Mouse (Mus musculus) MEL-GATA-1-ER (cell line): ENCODE measurements at regions not wholly inside any gene's neighbourhood (a gene's known extent, or its start where the extent isn't known, plus 50 kb on each side); places are given as distances from the start of the nearest gene placed in this dataset.
A peak's percentile ranks its signal among the peaks of the same experiment; 100 is the strongest.
"Not testable (repeated sequence)": the region's sequence is repeated elsewhere in the genome, so short reads cannot be mapped to it uniquely, and the experiment has no call there.

Experiments
- DNase-seq: peaks from one replicate; pipeline ENCODE4 v3.0.0-alpha.2; 2012; ENCODE audit warnings: low read depth; ENCODE audit errors: extremely low read depth

GRCm38 (mm10) chr17:66206074-66206473, 82.8 kb downstream of the Ddx11 start:
- no peak for DNase-seq

GRCm38 (mm10) chr17:66207653-66208497, 84.6 kb downstream of the Ddx11 start:
- not testable (repeated sequence) for DNase-seq

- not testable (repeated sequence) for DNase-seq
Observed at GRCm38 (mm10) chr17:66208803-66209515, 85.6 kb downstream of the Ddx11 start.

GRCm38 (mm10) chr17:66211561-66211960, 88.2 kb downstream of the Ddx11 start:
- DNase-seq = no peak

DNA sequence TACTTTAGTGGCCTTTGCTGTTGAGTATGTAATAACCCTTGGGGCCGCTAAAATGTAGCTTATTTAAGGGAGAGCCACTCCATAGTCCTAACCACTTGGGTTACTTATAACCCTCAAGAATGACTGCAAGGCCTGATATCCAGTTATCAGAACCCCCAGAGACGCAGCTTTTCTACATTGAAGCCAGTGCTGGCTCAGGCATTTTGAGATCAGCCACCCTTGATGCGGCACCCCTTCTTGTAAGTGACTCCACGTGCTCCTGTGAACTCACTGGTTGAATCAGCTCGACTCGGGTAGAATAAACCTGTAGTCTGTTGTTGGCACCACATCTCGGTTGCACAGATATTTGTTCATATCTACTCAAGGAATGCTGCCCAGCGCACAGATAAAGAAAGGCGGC, 89.3 kb downstream of the Ddx11 start:
- DNase-seq = no peak

DNA sequence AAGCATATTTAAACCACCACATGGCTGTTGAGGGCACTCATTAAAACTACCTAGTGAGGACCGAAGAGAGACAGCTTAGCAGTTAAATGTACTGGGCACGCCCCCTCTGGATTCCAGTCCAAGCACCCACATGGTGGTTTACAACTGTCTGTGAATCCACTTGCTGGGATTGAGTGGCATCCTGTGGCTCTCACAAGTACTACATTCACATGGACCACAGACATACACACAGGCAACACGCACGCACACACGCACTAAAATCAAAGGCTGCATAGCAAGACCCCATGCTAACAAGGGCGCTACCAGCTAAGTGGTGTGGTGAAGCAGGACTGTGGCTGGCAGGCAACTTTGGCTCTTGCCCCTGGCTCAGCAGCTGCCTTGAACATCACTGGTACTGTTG, 95.0 kb downstream of the Ddx11 start:
- no peak for DNase-seq

GRCm38 (mm10) chr17:66219669-66220435, 96.5 kb downstream of the Ddx11 start:
- no peak for DNase-seq

DNA sequence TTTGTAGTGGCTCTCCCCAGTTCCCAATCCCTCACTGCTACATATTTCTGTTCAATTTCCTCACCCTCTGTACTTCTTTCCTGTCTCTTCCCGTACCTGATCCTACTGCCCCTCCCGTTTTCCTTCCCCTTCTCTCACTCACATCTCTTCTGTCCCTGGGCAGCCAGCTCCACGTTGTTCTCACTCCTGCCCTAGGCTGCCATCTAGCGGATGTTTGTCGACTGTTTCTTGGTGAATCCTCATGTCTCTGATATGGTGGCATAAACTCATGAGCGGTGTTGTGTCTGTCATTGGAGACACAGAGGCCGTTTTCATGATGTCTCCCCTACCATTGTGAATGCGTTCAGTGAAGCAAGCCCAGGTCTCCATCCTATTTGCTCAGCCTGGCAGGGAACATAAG, 97.9 kb downstream of the Ddx11 start:
- peak; percentile 65 for DNase-seq

DNA sequence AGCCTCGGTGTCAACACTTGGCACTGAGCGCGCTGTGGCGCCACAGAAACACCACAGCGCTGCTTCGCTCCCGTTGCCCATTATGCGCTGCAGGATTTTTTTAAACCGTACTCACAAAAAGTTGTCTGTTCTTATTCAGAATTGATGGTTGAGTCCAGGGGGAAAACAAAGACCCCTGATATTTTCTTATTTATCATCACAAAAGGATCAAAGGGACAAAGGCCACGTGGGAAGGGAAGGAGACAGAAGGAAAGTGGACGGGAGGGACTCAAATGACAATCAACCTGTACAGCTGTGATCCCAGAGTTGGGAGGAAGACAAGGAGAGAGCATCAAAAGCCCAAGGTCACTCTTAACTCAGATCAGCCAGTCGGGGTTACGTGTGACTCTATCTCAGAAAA, 100.4 kb downstream of the Ddx11 start:
- DNase-seq = no peak

GRCm38 (mm10) chr17:66224241-66224640, 100.9 kb downstream of the Ddx11 start:
- DNase-seq = no peak

GRCm38 (mm10) chr17:66232391-66232790, 109.1 kb downstream of the Ddx11 start:
- DNase-seq = no peak

DNA sequence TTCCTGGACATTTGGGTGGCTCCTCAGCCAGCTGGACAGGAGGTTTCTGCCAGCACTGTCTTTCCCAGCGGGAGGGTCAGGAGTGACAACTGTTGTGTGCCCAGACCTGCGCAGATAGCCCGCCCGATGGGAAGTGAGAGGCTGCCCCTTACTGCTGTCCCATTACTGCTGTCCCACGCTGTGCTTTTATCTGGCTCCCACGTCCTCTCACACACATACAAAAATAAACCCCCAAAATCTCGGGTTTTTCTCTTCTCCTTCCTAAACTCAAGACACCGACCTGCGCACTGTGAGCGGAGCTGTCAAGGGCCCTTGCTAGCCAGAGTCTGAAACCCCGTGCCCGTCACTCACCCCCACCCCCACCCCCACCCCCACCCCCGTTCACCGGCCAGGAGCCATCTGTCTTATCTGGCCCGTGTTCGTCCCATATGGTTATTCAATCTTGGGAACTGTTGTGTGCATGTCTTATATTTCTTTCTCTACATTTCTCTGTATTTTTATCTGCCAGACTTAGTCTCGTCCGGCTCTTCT, 109.6 kb downstream of the Ddx11 start:
- no peak for DNase-seq

- no peak for DNase-seq
Observed at GRCm38 (mm10) chr17:66233451-66233951, 110.2 kb downstream of the Ddx11 start.

DNA sequence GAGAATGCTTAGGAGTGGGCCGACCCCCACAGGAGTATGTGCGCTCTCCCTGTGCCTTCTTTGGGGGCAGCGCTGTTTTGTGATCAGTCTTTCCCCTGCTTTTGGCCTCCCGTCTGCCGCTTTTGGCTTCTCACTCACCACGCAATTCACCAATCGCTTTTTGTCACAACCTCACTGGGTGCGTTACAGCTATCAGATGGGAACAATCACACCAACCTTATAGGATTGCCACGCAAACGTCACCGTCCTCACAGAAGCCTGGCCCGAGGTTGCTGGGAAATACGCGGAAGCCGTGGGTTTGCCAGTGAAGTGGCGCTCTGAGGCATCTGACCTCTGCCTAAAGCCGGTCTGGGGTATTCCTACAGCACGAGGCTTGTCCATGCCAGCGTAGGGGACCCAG, 111.1 kb downstream of the Ddx11 start:
- DNase-seq = no peak

GRCm38 (mm10) chr17:66235096-66235805, 111.9 kb downstream of the Ddx11 start:
- DNase-seq = peak; percentile 39

DNA sequence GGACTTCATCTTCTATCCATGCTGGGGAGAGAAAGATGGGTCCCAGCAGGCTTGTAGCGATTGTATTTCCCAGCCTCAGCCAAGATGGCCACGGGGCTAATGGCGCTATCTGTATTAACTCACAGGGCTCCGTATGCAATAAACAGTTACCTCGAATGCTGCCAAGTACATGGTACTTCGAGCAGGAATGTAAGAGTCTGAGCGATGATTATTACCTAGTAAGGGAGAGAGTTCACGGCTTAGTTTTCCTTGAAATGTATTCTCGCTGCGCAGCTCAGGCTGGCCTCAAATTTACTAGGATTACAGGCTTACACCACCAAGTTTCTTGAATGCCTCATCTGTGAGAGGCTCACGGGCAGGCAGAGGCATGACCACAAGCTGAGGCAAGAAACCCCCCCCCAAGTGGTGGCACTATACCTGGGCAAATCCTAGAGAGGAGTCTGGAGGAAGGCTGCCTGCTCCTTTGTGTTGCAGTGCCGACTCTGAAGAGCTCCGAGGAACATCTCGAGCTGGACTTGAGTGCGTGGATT, 112.6 kb downstream of the Ddx11 start:
- DNase-seq = no peak

- DNase-seq = no peak
Observed at GRCm38 (mm10) chr17:66241868-66242622, 118.7 kb downstream of the Ddx11 start.

- no peak for DNase-seq
Observed at GRCm38 (mm10) chr17:66244183-66244582, 120.9 kb downstream of the Ddx11 start.

DNA sequence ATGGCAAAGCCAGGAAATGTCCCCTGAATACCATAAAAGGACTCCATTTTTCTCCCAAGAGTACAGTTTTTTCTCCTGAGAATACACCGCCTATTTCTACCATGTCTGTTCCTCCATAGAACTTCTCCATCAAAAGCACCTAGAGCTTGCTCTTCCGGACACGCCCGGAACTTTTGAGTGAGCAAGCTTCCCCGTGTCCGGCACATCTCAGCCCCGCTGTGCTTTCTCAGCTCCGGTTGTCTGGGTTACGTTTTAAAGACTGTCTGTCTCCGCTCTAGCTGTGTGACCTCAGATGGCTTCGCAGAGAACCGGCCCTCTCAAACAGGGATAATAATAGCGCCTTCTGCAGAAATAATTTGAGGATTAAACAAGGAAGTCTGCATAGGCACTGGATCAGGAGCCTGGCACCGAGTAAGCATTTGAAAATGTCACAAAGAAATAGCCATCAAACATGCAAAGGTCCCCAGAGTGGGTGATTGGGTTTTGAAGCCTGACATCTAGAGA, 122.8 kb downstream of the Ddx11 start:
- no peak for DNase-seq

GRCm38 (mm10) chr17:66251495-66251894, 128.2 kb downstream of the Ddx11 start:
- DNase-seq = no peak
